Mouse (Mus musculus) heart, postnatal 10 days (tissue): ENCODE results near the gene Atg4d. TPM values are rescaled to one million over a fixed set of nuclear protein-coding genes. Genes with fewer than 3 reads are reported as not detected.
"Not testable (repeated sequence)": the region's sequence is repeated elsewhere in the genome, so short reads cannot be mapped to it uniquely, and the experiment has no call there.

Experiments used
- DNase-seq, 2 experiments: peaks; one replicate each; pipeline ENCODE4 v3.0.0; 2021
- intact Hi-C: fragments of 180-260 bp; cut with DNase I; formaldehyde crosslinking; loops from one replicate; pipeline ENCODE4 v1.15.1; 2025
- total RNA-seq, 2 experiments: library from RNA; stranded (reverse); gene quantifications; 2 replicates each; pipeline ENCODE4 v1.2.3; 2021

Atg4d gene
- total RNA-seq, 2 experiments from 2014 or later = 67.6 to 69.6 TPM

GRCm38 (mm10) chr9:21299014-21299413, 33.9 kb downstream of the Atg4d start:
- intact Hi-C loops = no loop called here

GRCm38 (mm10) chr9:21305065-21305464, 40.0 kb downstream of the Atg4d start:
- DNase-seq = no peak
- intact Hi-C loops = no loop called here

More at GRCm38 (mm10) chr9:21299014-21299413, 33.9 kb downstream of the Atg4d start:
- no peak for DNase-seq

- DNase-seq = no peak
- intact Hi-C loops = no loop called here
These were observed 44.2 kb downstream of the Atg4d start for GRCm38 (mm10) chr9:21309150-21309741.

- intact Hi-C loops = loop anchor here (2.0 kb wide), 2 partner anchors 99 to 155 kb away; partner anchors contain the start of gene Qtrt1
- DNase-seq = no peak
These were observed 46.6 kb downstream of the Atg4d start for GRCm38 (mm10) chr9:21311695-21312094.

- intact Hi-C loops = loop anchor here (2.0 kb wide), 2 partner anchors 99 to 155 kb away; partner anchors contain the start of gene Qtrt1
- DNase-seq = no peak
These were observed 47.0 kb downstream of the Atg4d start, which contains the start of gene Ap1m2 for GRCm38 (mm10) chr9:21312134-21312533. TSS of gene Ap1m2 (minus strand) at chr9:21312337.

GRCm38 (mm10) chr9:21313394-21313793, 48.3 kb downstream of the Atg4d start:
- DNase-seq = peak; percentile 93 to 95
- intact Hi-C loops = loop anchor here (1.0 to 2.0 kb wide), 3 partner anchors 44 to 153 kb away; partner anchors contain the start of gene Qtrt1

- intact Hi-C loops = no loop called here
- DNase-seq = no peak
These were observed 49.5 kb downstream of the Atg4d start for GRCm38 (mm10) chr9:21314367-21315140.

GRCm38 (mm10) chr9:21315421-21315820, 50.3 kb downstream of the Atg4d start:
- DNase-seq = no peak
- intact Hi-C loops = no loop called here

- DNase-seq = no peak
- intact Hi-C loops = no loop called here
These were observed 51.6 kb downstream of the Atg4d start for GRCm38 (mm10) chr9:21316696-21317095.

GRCm38 (mm10) chr9:21318792-21319191, 53.7 kb downstream of the Atg4d start:
- intact Hi-C loops = no loop called here
- DNase-seq = no peak

GRCm38 (mm10) chr9:21319503-21319902, 54.4 kb downstream of the Atg4d start:
- no peak for DNase-seq
- intact Hi-C loops = no loop called here

GRCm38 (mm10) chr9:21320280-21320618, 55.2 kb downstream of the Atg4d start:
- intact Hi-C loops = loop anchor here (2.0 kb wide), 1 partner anchor 17 kb away; no protein-coding TSS in a partner anchor
- DNase-seq = no peak

- DNase-seq = peak; percentile 91 to 92
- intact Hi-C loops = loop anchor here (2.0 kb wide), 1 partner anchor 16 kb away; no protein-coding TSS in a partner anchor
These were observed 55.8 kb downstream of the Atg4d start, which contains the start of gene Slc44a2 for GRCm38 (mm10) chr9:21320619-21321512. TSS of gene Slc44a2 (plus strand) at chr9:21320698.

- intact Hi-C loops = loop anchor here (2.0 kb wide), 1 partner anchor 15 kb away; no protein-coding TSS in a partner anchor
These were observed 56.4 kb downstream of the Atg4d start for GRCm38 (mm10) chr9:21321513-21321835.

GRCm38 (mm10) chr9:21322211-21322916, 57.3 kb downstream of the Atg4d start:
- no peak for DNase-seq
- intact Hi-C loops = no loop called here

More at GRCm38 (mm10) chr9:21321513-21321835, 56.4 kb downstream of the Atg4d start:
- DNase-seq = peak; percentile 47 to 57

GRCm38 (mm10) chr9:21322917-21323297, 57.8 kb downstream of the Atg4d start:
- DNase-seq = not testable (repeated sequence)

GRCm38 (mm10) chr9:21324269-21324668, 59.2 kb downstream of the Atg4d start:
- DNase-seq = no peak
- intact Hi-C loops = no loop called here

More at GRCm38 (mm10) chr9:21322917-21323297, 57.8 kb downstream of the Atg4d start:
- intact Hi-C loops = not testable (repeated sequence)
